Mouse (Mus musculus) midbrain, embryonic 16.5 days (tissue): ENCODE results near the gene 4930442H23Rik. TPM values are rescaled to one million over a fixed set of nuclear protein-coding genes. Genes with fewer than 3 reads are reported as not detected.

Source experiments
- ATAC-seq: fragments of 200-750 bp; cut with Nextera tagmentation; 2 replicates; pipeline ENCODE4 v1.8.0; 2017; ENCODE audit warnings: moderate TSS enrichment
- H3K27ac ChIP-seq: fragments of 300-500 bp; sonication (generic); 2 replicates; pipeline ENCODE4 v1.5.1; 2014; ENCODE audit warnings: mild to moderate bottlenecking, low read length, mixed read lengths
- H3K27me3 ChIP-seq: fragments of 300-500 bp; sonication (generic); 2 replicates; pipeline ENCODE4 v1.6.1; 2014; ENCODE audit warnings: low read depth, low read length, mixed read lengths; ENCODE audit not compliant: control insufficient read depth, insufficient read depth
- H3K36me3 ChIP-seq: fragments of 300-500 bp; sonication (generic); 2 replicates; pipeline ENCODE4 v1.6.1; 2014; ENCODE audit warnings: mild to moderate bottlenecking, low read length, moderate library complexity, mixed read lengths; ENCODE audit not compliant: control insufficient read depth, insufficient read depth
- H3K4me1 ChIP-seq: fragments of 300-500 bp; sonication (generic); 2 replicates; pipeline ENCODE4 v1.6.1; 2014; ENCODE audit warnings: mild to moderate bottlenecking, low read length, mixed read lengths; ENCODE audit not compliant: control insufficient read depth, insufficient read depth
- H3K4me2 ChIP-seq: fragments of 300-500 bp; sonication (generic); 2 replicates; pipeline ENCODE4 v1.6.1; 2014; ENCODE audit warnings: mild to moderate bottlenecking, low read length, mixed read lengths
- H3K4me3 ChIP-seq: fragments of 300-500 bp; sonication (generic); 2 replicates; pipeline ENCODE4 v1.5.1; 2014; ENCODE audit warnings: low read depth, mild to moderate bottlenecking, low read length, moderate library complexity, mixed read lengths
- H3K9ac ChIP-seq: fragments of 300-500 bp; sonication (generic); 2 replicates; pipeline ENCODE4 v1.6.1; 2014; ENCODE audit warnings: low read depth, low read length, mixed read lengths
- H3K9me3 ChIP-seq: fragments of 300-500 bp; sonication (generic); replicated peaks from 2 replicates; pipeline ENCODE4 v1.6.1; 2014; ENCODE audit warnings: mild to moderate bottlenecking, low read length, mixed read lengths; ENCODE audit not compliant: control insufficient read depth, poor library complexity, severe bottlenecking
- WGBS: fragments of 180-500 bp; shearing (Covaris S2); extraction: QIAGEN DNeasy Blood & Tissue Kit; methylation state at CpG from one replicate; pipeline ENCODE4 v1.1.7; 2014; 5-methylcytosine and 5-hydroxymethylcytosine counted together
- polyA plus RNA-seq: library from polyadenylated mRNA; unstranded; fragments of >200 nt; fragmentation: Nextera tagmentation; extraction: Ambion mirVana; gene quantifications from 2 replicates; pipeline ENCODE4 v1.2.1, GENCODE M21; 2015

Gene 4930442H23Rik
- polyA plus RNA-seq, 1 experiment from 2014 or later: not detected

DNA sequence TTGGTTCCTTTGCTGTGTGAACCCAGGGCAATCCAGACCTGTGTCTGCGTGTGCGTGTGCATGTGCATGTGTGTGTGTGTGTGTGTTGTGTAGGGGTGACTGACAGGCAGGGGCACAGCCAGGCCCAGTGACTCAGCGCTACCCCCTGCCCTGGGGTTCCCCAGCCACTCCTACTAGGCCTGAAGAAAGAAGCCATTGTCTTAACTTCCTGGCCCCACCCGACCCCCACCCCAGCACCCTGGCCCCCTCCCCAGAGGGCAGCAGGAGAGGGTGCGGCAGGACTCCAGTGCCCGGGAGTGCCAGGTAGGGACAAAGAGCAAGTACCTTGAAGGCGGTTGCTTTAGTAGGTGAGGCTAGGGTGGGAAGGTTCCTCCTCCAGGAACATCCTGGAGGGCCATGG is 37.9 kb downstream of the 4930442H23Rik start:
- no peak for ATAC-seq
- H3K27ac ChIP-seq: no peak overlapping the region
- no peaks in the 10 kb centered on the region for H3K27me3 ChIP-seq
- H3K4me2 ChIP-seq: no peak overlapping the region
- H3K36me3 ChIP-seq: peaks cover 52% of the 10 kb centered on the region
- H3K9ac ChIP-seq: no peak overlapping the region
- H3K4me1 ChIP-seq: peaks cover 7% of the 10 kb centered on the region
- H3K9me3 ChIP-seq: no peaks in the 10 kb centered on the region
- 88% methylated on average over 7 of the region's 7 CpGs for WGBS
- H3K4me3 ChIP-seq: no peak overlapping the region

- H3K4me1 ChIP-seq: peaks cover 11% of the 10 kb centered on the region
- H3K27ac ChIP-seq: no peak overlapping the region
- no peak overlapping the region for H3K9ac ChIP-seq
- peaks cover 52% of the 10 kb centered on the region for H3K36me3 ChIP-seq
- H3K4me2 ChIP-seq: no peak overlapping the region
- WGBS: 95% methylated on average over 6 of the region's 6 CpGs
- H3K9me3 ChIP-seq: no peaks in the 10 kb centered on the region
- no peak overlapping the region for H3K4me3 ChIP-seq
- no peaks in the 10 kb centered on the region for H3K27me3 ChIP-seq
- no peak for ATAC-seq
These were observed 38.3 kb downstream of the 4930442H23Rik start for GRCm38 (mm10) chr10:81145307-81145706.

GRCm38 (mm10) chr10:81144667-81145066 is 39.0 kb downstream of the 4930442H23Rik start:
- H3K4me3 ChIP-seq: no peak overlapping the region
- no peaks in the 10 kb centered on the region for H3K27me3 ChIP-seq
- no peak overlapping the region for H3K4me2 ChIP-seq
- H3K4me1 ChIP-seq: peaks cover 15% of the 10 kb centered on the region
- no peak overlapping the region for H3K27ac ChIP-seq
- ATAC-seq: no peak
- no peaks in the 10 kb centered on the region for H3K9me3 ChIP-seq
- 97% methylated on average over 26 of the region's 27 CpGs for WGBS
- no peak overlapping the region for H3K9ac ChIP-seq
- H3K36me3 ChIP-seq: peaks cover 52% of the 10 kb centered on the region

- Histone ChIP-seq H3K27ac (no peak overlapping the region), H3K9me3 (no peaks in the 10 kb centered on the region), H3K4me1 (peaks cover 23% of the 10 kb centered on the region), H3K36me3 (peaks cover 49% of the 10 kb centered on the region), H3K4me2 (no peak overlapping the region), H3K27me3 (no peaks in the 10 kb centered on the region), H3K4me3 (no peak overlapping the region), H3K9ac (no peak overlapping the region)
- 95% methylated on average over 52 of the region's 52 CpGs for WGBS
- no peak for ATAC-seq
These were observed 39.7 kb downstream of the 4930442H23Rik start for GRCm38 (mm10) chr10:81143845-81144437.

DNA sequence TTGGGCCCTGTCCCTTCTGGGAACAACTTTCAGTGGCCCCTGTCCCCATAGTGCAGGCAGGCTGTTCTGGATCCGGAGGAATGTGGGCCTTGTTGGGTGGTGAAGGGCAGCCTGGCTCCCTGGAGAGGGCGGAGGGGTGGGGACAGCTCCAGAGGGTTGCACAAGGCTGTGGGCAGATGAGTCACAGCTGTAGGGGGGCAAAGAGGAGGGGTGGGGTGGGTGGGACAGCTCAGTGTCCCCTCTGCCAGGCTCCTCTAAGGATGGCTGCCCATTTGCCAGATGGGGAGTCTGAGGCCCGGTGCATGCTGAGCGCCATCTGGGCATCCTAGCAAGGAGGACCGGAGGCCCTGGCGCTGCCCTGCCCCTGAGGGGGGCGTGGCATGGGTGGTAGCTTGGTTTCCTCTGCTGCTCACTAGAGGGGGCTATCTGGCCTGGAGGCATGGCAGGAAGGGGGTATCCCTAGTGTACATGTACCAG is 40.5 kb downstream of the 4930442H23Rik start:
- H3K4me1 ChIP-seq: peaks cover 30% of the 10 kb centered on the region
- WGBS: 91% methylated on average over 6 of the region's 7 CpGs
- peaks cover 42% of the 10 kb centered on the region for H3K36me3 ChIP-seq
- no peaks in the 10 kb centered on the region for H3K9me3 ChIP-seq
- no peak overlapping the region for H3K27ac ChIP-seq
- no peak overlapping the region for H3K4me3 ChIP-seq
- no peak for ATAC-seq
- no peak overlapping the region for H3K4me2 ChIP-seq
- no peaks in the 10 kb centered on the region for H3K27me3 ChIP-seq
- no peak overlapping the region for H3K9ac ChIP-seq

- H3K9me3 ChIP-seq: no peaks in the 10 kb centered on the region
- peaks cover 36% of the 10 kb centered on the region for H3K36me3 ChIP-seq
- no peak overlapping the region for H3K9ac ChIP-seq
- H3K4me3 ChIP-seq: no peak overlapping the region
- H3K4me2 ChIP-seq: no peak overlapping the region
- no peak overlapping the region for H3K27ac ChIP-seq
- ATAC-seq: no peak
- no peaks in the 10 kb centered on the region for H3K27me3 ChIP-seq
- 65% methylated on average over 5 of the region's 5 CpGs for WGBS
- H3K4me1 ChIP-seq: peaks cover 30% of the 10 kb centered on the region
These were observed 41.1 kb downstream of the 4930442H23Rik start for GRCm38 (mm10) chr10:81142551-81142981.

DNA sequence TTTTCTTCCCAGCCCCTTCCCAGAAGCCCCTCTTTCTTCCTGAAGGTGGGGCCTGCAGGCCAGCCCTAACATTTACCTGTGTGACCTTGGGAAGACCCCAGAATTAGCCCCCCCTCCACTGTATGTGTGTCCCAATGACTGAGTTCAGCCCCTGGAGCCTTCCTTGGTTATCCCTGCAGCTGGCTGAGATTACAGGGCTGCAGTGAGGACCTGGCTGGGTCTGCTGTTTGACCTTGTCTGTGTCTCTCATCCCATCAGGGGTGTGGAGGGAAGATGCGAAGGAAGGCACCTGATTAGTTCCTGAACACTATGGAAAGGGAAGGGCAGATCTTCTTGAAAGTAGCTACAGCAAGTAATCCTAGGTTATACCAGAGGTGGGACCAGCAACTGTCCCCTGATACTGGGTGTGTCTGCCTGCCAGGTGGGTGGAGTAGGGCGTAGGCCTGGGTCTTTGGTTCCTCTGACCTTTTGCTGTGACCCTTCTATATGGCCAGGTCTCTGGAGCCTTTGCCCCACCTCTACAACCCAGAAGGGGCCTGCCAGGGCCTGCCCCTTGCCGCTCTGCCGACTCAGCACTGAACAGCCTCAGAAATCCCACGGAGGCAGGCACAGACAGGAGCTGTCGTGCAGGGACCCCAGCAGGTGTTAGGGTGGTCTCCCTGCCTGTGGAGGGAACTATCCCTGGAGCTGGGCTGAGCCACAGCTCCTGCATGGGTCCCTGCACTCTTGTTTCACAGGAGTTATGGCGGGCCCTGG is 42.0 kb downstream of the 4930442H23Rik start:
- whole genome bisulfite sequencing: 74% methylated on average over 6 of the region's 7 CpGs
- no peak overlapping the region for H3K4me2 ChIP-seq
- no peak overlapping the region for H3K4me3 ChIP-seq
- no peak overlapping the region for H3K27ac ChIP-seq
- peaks cover 28% of the 10 kb centered on the region for H3K36me3 ChIP-seq
- H3K9me3 ChIP-seq: no peaks in the 10 kb centered on the region
- H3K27me3 ChIP-seq: no peaks in the 10 kb centered on the region
- H3K4me1 ChIP-seq: peaks cover 30% of the 10 kb centered on the region
- no peak overlapping the region for H3K9ac ChIP-seq
- no peak for ATAC-seq

GRCm38 (mm10) chr10:81140717-81141454 is 42.8 kb downstream of the 4930442H23Rik start:
- no peak for ATAC-seq
- 74% methylated on average over 10 of the region's 10 CpGs for WGBS
- H3K36me3 ChIP-seq: peaks cover 22% of the 10 kb centered on the region
- no peaks in the 10 kb centered on the region for H3K27me3 ChIP-seq
- H3K4me3 ChIP-seq: no peak overlapping the region
- H3K27ac ChIP-seq: no peak overlapping the region
- peaks cover 30% of the 10 kb centered on the region for H3K4me1 ChIP-seq
- no peaks in the 10 kb centered on the region for H3K9me3 ChIP-seq
- H3K9ac ChIP-seq: no peak overlapping the region; the same call in 1 of the 2 replicates
- H3K4me2 ChIP-seq: peak overlapping the region; percentile 18; the same call in 1 of the 2 replicates
